Mouse (Mus musculus): ENCODE data around the gene A530016L24Rik.

A530016L24Rik gene

GRCm38 (mm10) chr12:112473777-112474176, 15.5 kb upstream of the A530016L24Rik start:
- POLR2A ChIA-PET, result interaction anchor here in 2 of 4 experiments (0.6 to 1.2 kb wide), 2 partner anchors 328 to 329 kb away, joined by 3 to 5 read pairs; partner anchors contain the start of gene Kif26a (in 1 of the 2)

GRCm38 (mm10) chr12:112489535-112489934, 287 bp downstream of the A530016L24Rik start:
- CTCF ChIA-PET, result interaction anchor here in 2 of 4 experiments (1.2 to 1.8 kb wide), 6 partner anchors 9 to 186 kb away, joined by 3 to 10 read pairs (median 5); partner anchors contain the start of gene Akt1 (in 1 of the 2)
- POLR2A ChIA-PET, result interaction anchor here in 2 of 4 experiments (0.6 to 1.0 kb wide), 2 partner anchors 12 to 381 kb away, joined by 3 to 4 read pairs; no protein-coding TSS in a partner anchor

More at GRCm38 (mm10) chr12:112473777-112474176, 15.5 kb upstream of the A530016L24Rik start:
- CTCF ChIA-PET, result interaction anchor here (0.6 to 5.8 kb wide), 45 partner anchors 9 to 396 kb away, joined by 3 to 32 read pairs (median 4); partner anchors contain the start of genes Kif26a (in 3 of the 4), A530016L24Rik (in 1 of the 4) and Clba1 (in 1 of the 4)

GRCm38 (mm10) chr12:112490444-112490939, 1.2 kb downstream of the A530016L24Rik start:
- ChIA-PET POLR2A (interaction anchor here in 1 of 4 experiments (0.9 to 1.5 kb wide), 2 partner anchors 51 to 62 kb away, joined by 3 to 7 read pairs; no protein-coding TSS in a partner anchor), CTCF (interaction anchor here (0.6 to 1.8 kb wide), 11 partner anchors 8 to 1919 kb away, joined by 3 to 10 read pairs (median 3); partner anchors contain the start of gene Akt1 (in 1 of the 4))

GRCm38 (mm10) chr12:112496136-112496535, 6.9 kb downstream of the A530016L24Rik start:
- ChIA-PET POLR2A (no interaction called here), CTCF (interaction anchor here in 2 of 4 experiments (1.3 to 1.4 kb wide), 2 partner anchors 11 to 48 kb away, joined by 3 read pairs; no protein-coding TSS in a partner anchor)

- CTCF ChIA-PET, result interaction anchor here in 2 of 4 experiments (0.6 to 1.5 kb wide), 9 partner anchors 9 to 209 kb away, joined by 3 to 9 read pairs (median 4); partner anchors contain the start of gene A530016L24Rik (in 1 of the 2)
- POLR2A ChIA-PET, result interaction anchor here in 2 of 4 experiments (1.3 kb wide), 2 partner anchors 12 to 17 kb away, joined by 3 read pairs; no protein-coding TSS in a partner anchor
Observed at GRCm38 (mm10) chr12:112497731-112498130, 8.5 kb downstream of the A530016L24Rik start.

- POLR2A ChIA-PET, result interaction anchor here in 2 of 4 experiments (0.8 to 1.3 kb wide), 2 partner anchors 18 to 80 kb away, joined by 3 to 4 read pairs; no protein-coding TSS in a partner anchor
- CTCF ChIA-PET, result interaction anchor here in 3 of 4 experiments (0.5 to 1.5 kb wide), 28 partner anchors 8 to 385 kb away, joined by 3 to 9 read pairs (median 3); partner anchors contain the start of gene A530016L24Rik (in 1 of the 3)
Observed at GRCm38 (mm10) chr12:112498683-112499082, 9.4 kb downstream of the A530016L24Rik start.

- POLR2A ChIA-PET, result interaction anchor here in 3 of 4 experiments (0.5 to 1.7 kb wide), 9 partner anchors 10 to 809 kb away, joined by 3 to 6 read pairs (median 3); no protein-coding TSS in a partner anchor
- CTCF ChIA-PET, result interaction anchor here in 3 of 4 experiments (0.6 to 1.5 kb wide), 8 partner anchors 12 to 689 kb away, joined by 3 to 7 read pairs (median 4); partner anchors contain the start of genes Akt1 (in 1 of the 3) and Zfyve21 (in 1 of the 3)
Observed at GRCm38 (mm10) chr12:112503003-112503771, 13.9 kb downstream of the A530016L24Rik start.

DNA sequence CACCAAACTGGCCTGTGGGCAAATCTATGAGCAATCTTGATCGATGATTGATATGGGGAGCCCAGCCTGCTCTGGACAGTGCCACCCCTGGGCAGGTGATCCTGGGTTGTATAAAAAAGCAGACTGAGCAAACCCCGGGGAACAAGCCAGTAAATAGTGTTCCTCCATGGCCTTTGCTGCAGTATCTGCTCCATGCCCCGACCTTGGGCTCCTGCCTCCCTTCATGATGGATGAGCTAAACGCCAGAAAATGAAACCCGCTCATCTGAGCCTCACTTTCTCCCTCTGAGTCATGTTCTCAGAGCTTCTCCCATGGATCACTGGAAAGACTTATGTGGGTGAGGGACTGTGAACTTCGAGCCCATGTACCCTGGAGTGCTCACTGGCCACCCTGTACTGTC, 17.0 kb downstream of the A530016L24Rik start:
- CTCF ChIA-PET, result interaction anchor here in 3 of 4 experiments (0.6 to 1.7 kb wide), 6 partner anchors 12 to 367 kb away, joined by 3 to 15 read pairs (median 3); no protein-coding TSS in a partner anchor
- POLR2A ChIA-PET, result interaction anchor here in 3 of 4 experiments (0.5 to 2.2 kb wide), 5 partner anchors 10 to 774 kb away, joined by 3 to 8 read pairs (median 4); partner anchors contain the start of gene Tmem179 (in 1 of the 3)

GRCm38 (mm10) chr12:112507264-112507663, 18.0 kb downstream of the A530016L24Rik start:
- POLR2A ChIA-PET, result interaction anchor here in 1 of 4 experiments (1.1 to 2.2 kb wide), 2 partner anchors 9 to 12 kb away, joined by 3 to 8 read pairs; partner anchors contain the start of gene Tmem179
- CTCF ChIA-PET, result interaction anchor here in 1 of 4 experiments (0.8 to 1.1 kb wide), 2 partner anchors 11 to 33 kb away, joined by 3 read pairs; no protein-coding TSS in a partner anchor

GRCm38 (mm10) chr12:112507984-112508383, 18.7 kb downstream of the A530016L24Rik start:
- CTCF ChIA-PET, result no interaction called here

GRCm38 (mm10) chr12:112510365-112510732, 21.1 kb downstream of the A530016L24Rik start:
- CTCF ChIA-PET, result interaction anchor here in 2 of 4 experiments (0.6 to 1.3 kb wide), 3 partner anchors 41 to 98 kb away, joined by 3 read pairs; no protein-coding TSS in a partner anchor

More at GRCm38 (mm10) chr12:112507984-112508383, 18.7 kb downstream of the A530016L24Rik start:
- POLR2A ChIA-PET, result no interaction called here

GRCm38 (mm10) chr12:112510733-112511372, 21.6 kb downstream of the A530016L24Rik start:
- POLR2A ChIA-PET, result interaction anchor here in 2 of 4 experiments (0.6 to 0.7 kb wide), 2 partner anchors 30 to 298 kb away, joined by 3 to 4 read pairs; partner anchors contain the start of gene Clba1 (in 1 of the 2)
- CTCF ChIA-PET, result interaction anchor here in 1 of 4 experiments (0.6 to 1.0 kb wide), 2 partner anchors 41 to 97 kb away, joined by 3 read pairs; no protein-coding TSS in a partner anchor

More at GRCm38 (mm10) chr12:112510365-112510732, 21.1 kb downstream of the A530016L24Rik start:
- POLR2A ChIA-PET, result interaction anchor here in 1 of 4 experiments (0.6 kb wide), 1 partner anchor 298 kb away, joined by 3 read pairs; the partner anchor contains the start of gene Clba1

DNA sequence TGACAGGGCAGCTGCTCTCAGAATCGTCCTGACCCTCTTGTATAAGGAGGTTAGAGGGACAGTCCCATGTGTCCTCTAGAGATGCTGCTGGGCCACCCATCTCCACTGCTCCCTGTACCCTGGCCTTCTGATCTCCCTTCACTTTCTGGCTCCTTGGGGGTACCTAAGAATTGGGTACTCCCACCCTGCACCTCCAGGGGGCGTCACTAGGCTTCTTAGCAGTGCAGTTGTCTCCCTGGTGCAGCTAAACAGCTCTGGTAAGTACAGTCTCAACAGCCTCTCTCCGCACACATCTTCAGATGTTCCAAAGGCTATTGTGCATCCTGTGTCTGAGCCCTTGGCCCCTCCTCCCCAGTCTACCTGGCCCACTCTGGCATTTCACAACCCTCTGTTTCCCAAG, 25.6 kb downstream of the A530016L24Rik start:
- POLR2A ChIA-PET, result interaction anchor here in 3 of 4 experiments (0.6 to 2.4 kb wide), 5 partner anchors 11 to 639 kb away, joined by 3 to 6 read pairs (median 3); partner anchors contain the start of gene Kif26a (in 1 of the 3)
- CTCF ChIA-PET, result interaction anchor here in 2 of 4 experiments (0.6 to 1.8 kb wide), 7 partner anchors 12 to 209 kb away, joined by 3 to 9 read pairs (median 3); no protein-coding TSS in a partner anchor

- CTCF ChIA-PET, result interaction anchor here (0.6 to 1.5 kb wide), 10 partner anchors 20 to 113 kb away, joined by 3 to 15 read pairs (median 4); no protein-coding TSS in a partner anchor
- POLR2A ChIA-PET, result interaction anchor here in 3 of 4 experiments (0.6 to 1.7 kb wide), 10 partner anchors 10 to 411 kb away, joined by 3 to 6 read pairs (median 3); partner anchors contain the start of gene Siva1 (in 1 of the 3)
Observed at GRCm38 (mm10) chr12:112516697-112517337, 27.6 kb downstream of the A530016L24Rik start, which contains the start of gene Tmem179. TSS of gene Tmem179 (minus strand) at chr12:112516747.

DNA sequence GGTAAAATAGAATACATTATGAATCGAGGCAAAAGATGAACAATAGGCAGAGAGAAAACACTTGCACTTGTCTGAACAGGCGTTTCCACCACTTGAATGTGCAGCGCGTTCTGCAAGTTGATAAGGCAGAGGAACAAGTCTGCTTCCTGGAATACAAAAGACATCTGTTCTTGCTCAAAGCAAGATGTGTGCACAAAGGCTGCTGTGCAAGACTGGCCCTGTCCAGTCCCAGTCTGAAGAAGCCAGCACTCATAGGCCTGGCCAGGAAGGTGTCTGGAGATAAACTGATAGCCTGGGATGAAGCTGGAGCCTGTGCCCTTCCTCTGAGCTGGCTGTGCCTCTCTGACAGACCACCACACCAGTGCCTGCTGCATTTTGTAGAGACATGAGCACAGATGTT, 28.9 kb downstream of the A530016L24Rik start:
- POLR2A ChIA-PET, result interaction anchor here in 1 of 4 experiments (2.9 kb wide), 1 partner anchor 12 kb away, joined by 8 read pairs; no protein-coding TSS in a partner anchor

DNA sequence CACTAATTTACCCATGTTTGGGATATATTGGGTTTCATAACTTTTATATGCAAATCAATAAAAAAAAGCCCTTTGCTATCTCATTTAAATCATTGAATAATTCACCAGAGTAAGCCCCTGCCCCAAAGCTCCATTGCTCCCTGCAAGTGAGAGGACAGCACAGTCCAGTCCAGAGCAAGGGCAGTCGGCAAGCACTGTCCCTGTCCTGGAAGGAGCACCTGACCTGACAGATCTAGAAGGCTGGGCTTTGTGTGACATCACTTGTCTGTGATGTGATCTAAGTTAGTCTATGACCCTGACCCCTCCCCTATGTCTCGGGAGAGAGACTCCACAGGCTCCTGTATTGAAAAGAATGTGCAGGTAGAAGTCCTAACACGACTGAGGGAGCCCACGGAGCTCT, 44.5 kb downstream of the A530016L24Rik start:
- ChIA-PET CTCF (interaction anchor here in 3 of 4 experiments (0.5 to 1.2 kb wide), 4 partner anchors 15 to 522 kb away, joined by 3 to 10 read pairs (median 4); no protein-coding TSS in a partner anchor), POLR2A (interaction anchor here in 1 of 4 experiments (1.2 kb wide), 1 partner anchor 13 kb away, joined by 4 read pairs; no protein-coding TSS in a partner anchor)

More for the DNA sequence above, 28.9 kb downstream of the A530016L24Rik start:
- CTCF ChIA-PET, result interaction anchor here in 1 of 4 experiments (1.0 to 2.0 kb wide), 3 partner anchors 11 to 157 kb away, joined by 3 to 5 read pairs (median 3); partner anchors contain the start of gene Akt1
